Mouse (Mus musculus) limb, embryonic 15.5 days (tissue): Measurements from ENCODE around the gene Polr2e. TPM values are rescaled to one million over a fixed set of nuclear protein-coding genes. Genes with fewer than 3 reads are reported as not detected.

Experiments
- ATAC-seq: fragments of 200-750 bp; cut with Nextera tagmentation; 2 replicates; pipeline ENCODE4 v1.8.0; 2017; ENCODE audit warnings: low read depth, moderate TSS enrichment; ENCODE audit not compliant: insufficient number of reproducible peaks, low FRiP score, low TSS enrichment
- H3K27ac ChIP-seq: fragments of 300-500 bp; sonication (generic); 2 replicates; pipeline ENCODE4 v1.5.1; 2015; ENCODE audit warnings: moderate library complexity, mild to moderate bottlenecking, inconsistent platforms
- H3K27me3 ChIP-seq: fragments of 300-500 bp; sonication (generic); 2 replicates; pipeline ENCODE4 v1.6.1; 2015; ENCODE audit warnings: inconsistent platforms
- H3K36me3 ChIP-seq: fragments of 300-500 bp; sonication (generic); 2 replicates; pipeline ENCODE4 v1.6.1; 2015; ENCODE audit warnings: inconsistent platforms
- H3K4me1 ChIP-seq: fragments of 300-500 bp; sonication (generic); 2 replicates; pipeline ENCODE4 v1.6.1; 2015; ENCODE audit warnings: inconsistent platforms
- H3K4me2 ChIP-seq: fragments of 300-500 bp; sonication (generic); 2 replicates; pipeline ENCODE4 v1.6.1; 2015; ENCODE audit warnings: mild to moderate bottlenecking, inconsistent platforms
- H3K4me3 ChIP-seq: fragments of 300-500 bp; sonication (generic); 2 replicates; pipeline ENCODE4 v1.5.1; 2015; ENCODE audit warnings: mild to moderate bottlenecking, inconsistent platforms
- H3K9ac ChIP-seq: fragments of 300-500 bp; sonication (generic); 2 replicates; pipeline ENCODE4 v1.6.1; 2015; ENCODE audit warnings: inconsistent platforms
- H3K9me3 ChIP-seq: fragments of 300-500 bp; sonication (generic); 2 replicates; pipeline ENCODE4 v1.6.1; 2016; ENCODE audit warnings: inconsistent platforms
- WGBS: fragments of 180-500 bp; shearing (Covaris S2); methylation state at CpG from one replicate; pipeline ENCODE4 v1.1.7; 2015; 5-methylcytosine and 5-hydroxymethylcytosine counted together
- polyA plus RNA-seq: library from polyadenylated mRNA; unstranded; fragments of >200 nt; fragmentation: Nextera tagmentation; extraction: Ambion mirVana; gene quantifications from 2 replicates; pipeline ENCODE4 v1.2.1, GENCODE M21; 2015

The Polr2e gene
- polyA plus RNA-seq, 1 experiment from 2014 or later = 213 TPM

DNA sequence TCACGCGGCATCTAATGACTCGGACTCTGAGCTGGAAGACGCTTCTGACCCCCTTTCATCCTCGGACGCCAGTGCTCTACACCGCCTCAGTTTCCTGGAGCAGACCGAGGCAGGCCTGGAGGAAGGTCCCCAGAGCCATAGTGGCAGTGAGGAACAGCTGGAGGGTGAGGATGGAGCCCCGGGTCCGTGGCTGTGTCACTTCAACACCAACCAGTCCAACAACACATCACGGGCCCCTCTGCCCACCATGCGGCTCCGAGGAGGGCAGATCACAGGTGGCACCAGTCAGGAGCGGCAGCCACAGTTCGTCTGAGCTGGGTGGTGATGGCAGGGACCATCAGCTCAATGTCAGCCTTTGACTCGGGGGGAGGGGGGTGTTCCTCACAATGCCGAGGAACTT lies 8.9 kb downstream of the Polr2e start:
- no peaks in the 10 kb centered on the region for H3K27me3 ChIP-seq
- no peak overlapping the region for H3K4me2 ChIP-seq
- H3K4me1 ChIP-seq = peaks cover 4% of the 10 kb centered on the region
- ATAC-seq = no peak
- H3K9me3 ChIP-seq = no peaks in the 10 kb centered on the region
- WGBS = 84% methylated on average over 17 of the region's 17 CpGs
- H3K9ac ChIP-seq = no peak overlapping the region
- H3K36me3 ChIP-seq = peaks cover 13% of the 10 kb centered on the region
- H3K4me3 ChIP-seq = no peak overlapping the region
- no peak overlapping the region for H3K27ac ChIP-seq

GRCm38 (mm10) chr10:80030191-80030590 lies 9.4 kb downstream of the Polr2e start:
- Histone ChIP-seq H3K4me1 (peaks cover 4% of the 10 kb centered on the region), H3K4me2 (no peak overlapping the region), H3K9ac (no peak overlapping the region), H3K9me3 (no peaks in the 10 kb centered on the region), H3K36me3 (peaks cover 7% of the 10 kb centered on the region), H3K4me3 (no peak overlapping the region), H3K27me3 (no peaks in the 10 kb centered on the region), H3K27ac (no peak overlapping the region)
- 88% methylated on average over 9 of the region's 9 CpGs for WGBS
- ATAC-seq = no peak

GRCm38 (mm10) chr10:80028521-80028846 lies 11.1 kb downstream of the Polr2e start:
- Histone ChIP-seq H3K36me3 (no peaks in the 10 kb centered on the region), H3K4me1 (peaks cover 8% of the 10 kb centered on the region; the same call in 1 of the 2 replicates), H3K27ac (no peak overlapping the region), H3K27me3 (no peaks in the 10 kb centered on the region), H3K4me3 (no peak overlapping the region), H3K9ac (no peak overlapping the region), H3K4me2 (no peak overlapping the region), H3K9me3 (no peaks in the 10 kb centered on the region)
- 93% methylated on average over 13 of the region's 13 CpGs for WGBS
- ATAC-seq = no peak

GRCm38 (mm10) chr10:80027681-80028520 lies 11.7 kb downstream of the Polr2e start:
- no peaks in the 10 kb centered on the region for H3K36me3 ChIP-seq
- H3K27ac ChIP-seq = no peak overlapping the region
- peaks cover 8% of the 10 kb centered on the region; the same call in 1 of the 2 replicates for H3K4me1 ChIP-seq
- no peak overlapping the region for H3K9ac ChIP-seq
- 0 out of 2 replicates have a peak, but pooled peaks have one; percentile 15 for ATAC-seq
- WGBS = 71% methylated on average over 20 of the region's 20 CpGs
- no peaks in the 10 kb centered on the region for H3K27me3 ChIP-seq
- H3K9me3 ChIP-seq = no peaks in the 10 kb centered on the region
- no peak overlapping the region for H3K4me2 ChIP-seq
- no peak overlapping the region for H3K4me3 ChIP-seq

DNA sequence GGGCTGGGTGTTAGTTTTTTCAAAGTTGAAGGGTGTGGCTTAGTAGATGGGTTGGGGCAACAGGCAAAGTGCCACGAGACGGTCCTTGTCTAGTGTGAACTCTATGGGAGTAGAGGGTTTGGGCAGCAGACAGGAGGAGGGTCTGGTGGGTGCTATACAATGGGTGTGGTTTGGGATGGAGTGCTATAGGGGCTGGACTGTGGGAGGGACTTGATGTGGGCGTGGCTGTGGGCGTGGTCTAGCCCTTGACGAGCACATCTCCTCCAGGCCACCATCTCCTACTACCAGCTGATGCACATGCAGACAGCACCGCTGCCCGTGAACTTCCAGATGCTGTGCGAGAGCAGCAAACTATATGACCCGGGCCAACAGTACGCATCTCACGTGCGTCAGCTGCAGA lies 13.7 kb downstream of the Polr2e start:
- H3K4me2 ChIP-seq = no peak overlapping the region

DNA sequence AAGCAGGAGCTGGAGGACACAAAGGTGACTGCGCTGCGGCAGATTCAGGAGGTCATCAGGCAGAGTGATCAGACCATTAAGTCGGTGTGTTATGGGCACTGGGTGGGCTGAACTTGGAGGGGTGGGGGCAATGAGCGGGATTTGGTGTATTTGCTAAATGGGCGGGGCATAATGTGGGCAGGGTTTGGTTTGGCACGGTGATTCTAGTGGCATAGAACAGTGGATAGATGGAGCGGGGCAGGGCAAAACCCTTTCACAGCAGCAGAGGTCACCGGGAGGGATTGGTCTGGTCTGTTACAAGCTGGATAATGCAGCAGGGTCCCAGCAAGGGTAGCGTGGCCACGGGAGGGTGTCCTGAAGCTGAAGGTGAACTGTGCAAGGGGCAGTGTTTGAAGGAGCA lies 14.1 kb downstream of the Polr2e start:
- peaks cover 10% of the 10 kb centered on the region for H3K4me1 ChIP-seq
- no peaks in the 10 kb centered on the region for H3K36me3 ChIP-seq

More for the DNA sequence above, 13.7 kb downstream of the Polr2e start:
- Histone ChIP-seq H3K4me1 (peaks cover 8% of the 10 kb centered on the region; the same call in 1 of the 2 replicates), H3K36me3 (no peaks in the 10 kb centered on the region), H3K9me3 (no peaks in the 10 kb centered on the region), H3K27me3 (no peaks in the 10 kb centered on the region), H3K27ac (no peak overlapping the region), H3K9ac (no peak overlapping the region), H3K4me3 (no peak overlapping the region)
- 55% methylated on average over 12 of the region's 12 CpGs for WGBS
- no peak for ATAC-seq

GRCm38 (mm10) chr10:80025044-80025347 lies 14.6 kb downstream of the Polr2e start:
- Histone ChIP-seq H3K4me3 (no peak overlapping the region), H3K4me1 (peaks cover 14% of the 10 kb centered on the region), H3K9me3 (no peaks in the 10 kb centered on the region), H3K36me3 (no peaks in the 10 kb centered on the region), H3K27me3 (no peaks in the 10 kb centered on the region), H3K27ac (no peak overlapping the region), H3K4me2 (no peak overlapping the region), H3K9ac (no peak overlapping the region)
- WGBS = 51% methylated on average over 4 of the region's 4 CpGs
- ATAC-seq = no peak

More for the DNA sequence above, 14.1 kb downstream of the Polr2e start:
- H3K4me2 ChIP-seq = no peak overlapping the region
- no peak overlapping the region for H3K9ac ChIP-seq
- H3K27me3 ChIP-seq = no peaks in the 10 kb centered on the region
- no peaks in the 10 kb centered on the region for H3K9me3 ChIP-seq
- no peak overlapping the region for H3K27ac ChIP-seq
- H3K4me3 ChIP-seq = no peak overlapping the region
- no peak for ATAC-seq
- 76% methylated on average over 10 of the region's 10 CpGs for WGBS

DNA sequence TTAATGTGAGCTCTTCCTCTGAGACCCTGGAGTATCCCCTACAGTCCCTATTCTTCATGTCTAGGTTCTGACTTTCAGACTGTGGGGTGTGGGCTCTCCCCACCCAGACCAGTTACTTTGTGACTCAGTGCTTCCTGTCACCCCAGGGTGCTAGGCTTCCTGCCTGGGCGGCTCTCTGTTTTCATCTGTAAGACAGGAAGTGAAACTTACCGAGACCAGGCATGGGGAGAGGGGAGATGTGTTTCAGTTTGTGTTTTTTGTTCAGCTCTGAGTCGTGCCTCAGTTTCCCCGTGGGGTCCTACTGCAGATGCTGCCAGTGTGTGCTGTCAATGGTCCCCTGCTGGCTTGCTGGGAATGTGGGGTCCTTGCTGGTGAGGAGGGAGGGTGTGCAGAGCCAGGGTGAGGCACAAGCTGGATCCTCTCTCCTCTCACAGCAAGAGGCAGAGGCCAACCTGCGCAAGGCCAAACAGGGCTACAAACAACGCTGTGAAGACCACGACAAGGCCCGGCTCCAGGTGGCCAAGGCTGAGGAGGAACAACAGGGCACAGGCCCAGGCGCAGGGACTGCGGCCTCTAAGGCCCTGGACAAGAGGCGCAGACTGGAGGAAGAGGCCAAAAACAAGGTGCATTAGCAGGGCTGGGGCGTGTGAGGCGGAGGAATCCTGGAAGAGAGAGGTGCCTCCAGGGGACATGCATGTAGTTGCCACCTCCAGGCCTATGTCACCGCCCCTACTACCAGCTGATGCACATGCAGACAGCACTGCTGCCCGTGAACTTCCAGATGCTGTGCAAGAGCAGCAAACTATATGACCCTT lies 15.2 kb downstream of the Polr2e start:
- Histone ChIP-seq H3K9me3 (no peaks in the 10 kb centered on the region), H3K27ac (no peak overlapping the region)
- 71% methylated on average over 15 of the region's 15 CpGs for WGBS

GRCm38 (mm10) chr10:80023758-80024157 lies 15.8 kb downstream of the Polr2e start:
- H3K36me3 ChIP-seq = no peaks in the 10 kb centered on the region
- 83% methylated on average over 5 of the region's 5 CpGs for WGBS
- no peak for ATAC-seq

More for the DNA sequence above, 15.2 kb downstream of the Polr2e start:
- Histone ChIP-seq H3K4me2 (no peak overlapping the region), H3K4me3 (no peak overlapping the region), H3K4me1 (peaks cover 20% of the 10 kb centered on the region), H3K27me3 (no peaks in the 10 kb centered on the region; the same call in 1 of the 2 replicates), H3K9ac (no peak overlapping the region), H3K36me3 (no peaks in the 10 kb centered on the region)
- ATAC-seq = no peak

GRCm38 (mm10) chr10:80022806-80023205 lies 16.8 kb downstream of the Polr2e start:
- no peak for ATAC-seq
- no peak overlapping the region for H3K9ac ChIP-seq
- H3K27me3 ChIP-seq = no peaks in the 10 kb centered on the region; the same call in 1 of the 2 replicates
- H3K27ac ChIP-seq = no peak overlapping the region
- no peaks in the 10 kb centered on the region for H3K36me3 ChIP-seq
- no peaks in the 10 kb centered on the region for H3K9me3 ChIP-seq
- 93% methylated on average over 8 of the region's 8 CpGs for WGBS
- no peak overlapping the region for H3K4me2 ChIP-seq
- peaks cover 29% of the 10 kb centered on the region for H3K4me1 ChIP-seq
- H3K4me3 ChIP-seq = no peak overlapping the region

More at GRCm38 (mm10) chr10:80023758-80024157, 15.8 kb downstream of the Polr2e start:
- 0 out of 2 replicates have a peak overlapping the region, but pooled peaks have one; percentile 1 for H3K27ac ChIP-seq
- no peak overlapping the region for H3K9ac ChIP-seq
- peaks cover 27% of the 10 kb centered on the region for H3K4me1 ChIP-seq
- H3K9me3 ChIP-seq = no peaks in the 10 kb centered on the region
- H3K4me2 ChIP-seq = no peak overlapping the region
- no peak overlapping the region for H3K4me3 ChIP-seq
- H3K27me3 ChIP-seq = no peaks in the 10 kb centered on the region; the same call in 1 of the 2 replicates

GRCm38 (mm10) chr10:80022164-80022563 lies 17.4 kb downstream of the Polr2e start:
- H3K27ac ChIP-seq = no peak overlapping the region
- ATAC-seq = no peak
- no peak overlapping the region for H3K4me2 ChIP-seq
- H3K27me3 ChIP-seq = no peaks in the 10 kb centered on the region; the same call in 1 of the 2 replicates
- H3K9me3 ChIP-seq = no peaks in the 10 kb centered on the region
- H3K36me3 ChIP-seq = no peaks in the 10 kb centered on the region
- WGBS = 90% methylated on average over 12 of the region's 12 CpGs
- no peak overlapping the region for H3K4me3 ChIP-seq
- H3K9ac ChIP-seq = no peak overlapping the region
- peaks cover 29% of the 10 kb centered on the region for H3K4me1 ChIP-seq

- H3K9ac ChIP-seq = no peak overlapping the region
- H3K9me3 ChIP-seq = no peaks in the 10 kb centered on the region
- peaks cover 29% of the 10 kb centered on the region for H3K4me1 ChIP-seq
- no peak overlapping the region for H3K4me3 ChIP-seq
- no peak for ATAC-seq
- no peaks in the 10 kb centered on the region for H3K36me3 ChIP-seq
- H3K27me3 ChIP-seq = peaks cover 7% of the 10 kb centered on the region
- no peak overlapping the region for H3K4me2 ChIP-seq
- H3K27ac ChIP-seq = no peak overlapping the region
- 87% methylated on average over 13 of the region's 13 CpGs for WGBS
Observed at GRCm38 (mm10) chr10:80021320-80021641, 18.3 kb downstream of the Polr2e start.
